Mouse (Mus musculus) CH12.LX (cell line): Measurements from ENCODE around the gene 9330161L09Rik.

Experiments used
- CHD2 ChIP-seq: IDR thresholded peaks from 2 replicates; pipeline ENCODE4 v1.6.1; 2011; ENCODE audit warnings: low read length, improper control_type of control experiment
- CTCF ChIP-seq, 2 experiments: IDR thresholded peaks in 1 of 2; conservative IDR thresholded peaks in 1 of 2; 2 replicates each; pipeline ENCODE4 v1.5.1; 2011 to 2012; ENCODE audit warnings: low read depth in 2 of 2, low read length in 2 of 2, improper control_type of control experiment in 1 of 2, inconsistent platforms in 1 of 2, mild to moderate bottlenecking in 1 of 2, moderate library complexity in 1 of 2
- E2F4 ChIP-seq: IDR thresholded peaks from 2 replicates; pipeline ENCODE4 v1.6.1; 2011; ENCODE audit warnings: low read depth, low read length, improper control_type of control experiment; ENCODE audit not compliant: insufficient replicate concordance
- ELF1 ChIP-seq: IDR thresholded peaks from 2 replicates; pipeline ENCODE4 v1.6.1; 2014; ENCODE audit warnings: low read depth, mild to moderate bottlenecking, inconsistent platforms, low read length, improper control_type of control experiment
- EP300 ChIP-seq: IDR thresholded peaks from 2 replicates; pipeline ENCODE4 v1.6.1; 2011; ENCODE audit warnings: low read length, improper control_type of control experiment
- HCFC1 ChIP-seq: IDR thresholded peaks from 2 replicates; pipeline ENCODE4 v1.6.1; 2012; ENCODE audit warnings: low read depth, mild to moderate bottlenecking, inconsistent platforms, low read length, improper control_type of control experiment
- KAT2A ChIP-seq: IDR thresholded peaks from 2 replicates; pipeline ENCODE4 v1.6.1; 2012; ENCODE audit warnings: low read length, improper control_type of control experiment, inconsistent platforms; ENCODE audit not compliant: insufficient replicate concordance
- MAZ ChIP-seq: IDR thresholded peaks from 2 replicates; pipeline ENCODE4 v1.6.1; 2012; ENCODE audit warnings: low read depth, mild to moderate bottlenecking, inconsistent platforms, low read length, improper control_type of control experiment, moderate library complexity
- POLR2A ChIP-seq: IDR thresholded peaks from 2 replicates; pipeline ENCODE4 v1.6.1; 2011; ENCODE audit warnings: low read depth, mild to moderate bottlenecking, improper control_type of control experiment, low read length
- POLR2AphosphoS2 ChIP-seq: IDR thresholded peaks from 2 replicates; pipeline ENCODE4 v1.6.1; 2011; ENCODE audit warnings: low read depth, low read length, improper control_type of control experiment
- TBP ChIP-seq: conservative IDR thresholded peaks from 2 replicates; pipeline ENCODE4 v1.6.1; 2011; ENCODE audit warnings: low read depth, low read length, improper control_type of control experiment

DNA sequence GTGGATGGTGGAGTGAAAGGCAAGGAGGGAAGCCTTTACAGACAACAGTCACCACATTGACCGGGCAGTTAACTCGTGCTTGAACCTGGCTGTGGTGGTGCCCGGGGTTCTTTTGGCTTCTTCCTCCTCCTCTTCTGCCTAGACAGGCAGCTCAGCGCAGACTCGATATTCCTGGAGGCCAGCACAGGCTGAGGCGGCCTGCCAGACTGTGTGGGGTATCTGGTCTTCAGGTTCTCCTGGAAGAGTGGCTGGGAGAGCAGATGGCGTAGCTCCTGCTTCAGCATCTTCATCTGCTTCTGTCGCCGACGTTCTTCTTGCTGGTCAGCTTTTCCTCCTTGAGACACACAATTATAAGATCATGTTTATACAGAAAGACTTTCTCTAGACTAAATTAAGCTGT is 524 bp upstream of the 9330161L09Rik start:
- TF ChIP-seq CTCF (conservative IDR thresholded peaks at IDR 0.05 in 1 of 2, IDR thresholded peaks at IDR 0.05 in 1 of 2; ENCODE audit: low read depth in 2 of 2, low read length in 2 of 2) (no peak), MAZ (no peak), HCFC1 (no peak), KAT2A (no peak), CHD2 (no peak), POLR2A (no peak), EP300 (no peak), ELF1 (no peak), E2F4 (no peak), POLR2AphosphoS2 (no peak), TBP (no peak)
